Mouse (Mus musculus) intestine, embryonic 14.5 days (tissue): ENCODE measurements around the gene Rag2. TPM values are rescaled to one million over a fixed set of nuclear protein-coding genes. Genes with fewer than 3 reads are reported as not detected.

ENCODE experiments used
- ATAC-seq: fragments of 200-750 bp; cut with Nextera tagmentation; replicated peaks from 2 replicates; pipeline ENCODE4 v1.8.0; 2017; ENCODE audit warnings: low read depth, moderate number of reproducible peaks, moderate TSS enrichment, moderate library complexity; ENCODE audit not compliant: low FRiP score, low TSS enrichment
- DNase-seq: peaks from one replicate; pipeline ENCODE4 v3.0.0-alpha.2; 2018; ENCODE audit warnings: low spot score
- H3K27ac ChIP-seq: fragments of 300-500 bp; sonication (generic); 2 replicates; pipeline ENCODE4 v1.5.1; 2014; ENCODE audit warnings: low read depth, mild to moderate bottlenecking, control low read depth
- H3K27me3 ChIP-seq: fragments of 300-500 bp; sonication (generic); replicated peaks from 2 replicates; pipeline ENCODE4 v1.6.1; 2014; ENCODE audit warnings: low read length, control low read depth; ENCODE audit not compliant: control insufficient read depth, insufficient read depth
- H3K36me3 ChIP-seq: fragments of 300-500 bp; sonication (generic); 2 replicates; pipeline ENCODE4 v1.6.1; 2014; ENCODE audit warnings: low read length, control low read depth; ENCODE audit not compliant: control insufficient read depth, insufficient read depth
- H3K4me1 ChIP-seq: fragments of 300-500 bp; sonication (generic); replicated peaks from 2 replicates; pipeline ENCODE4 v1.6.1; 2014; ENCODE audit warnings: low read length, control low read depth, mixed read lengths; ENCODE audit not compliant: control insufficient read depth, insufficient read depth
- H3K4me2 ChIP-seq: fragments of 300-500 bp; sonication (generic); 2 replicates; pipeline ENCODE4 v1.6.1; 2014; ENCODE audit warnings: low read length
- H3K4me3 ChIP-seq: fragments of 300-500 bp; sonication (generic); 2 replicates; pipeline ENCODE4 v1.5.1; 2014; ENCODE audit warnings: low read depth, low read length, control low read depth, mixed read lengths
- H3K9ac ChIP-seq: fragments of 300-500 bp; sonication (generic); 2 replicates; pipeline ENCODE4 v1.6.1; 2014; ENCODE audit warnings: mild to moderate bottlenecking, low read length
- H3K9me3 ChIP-seq: fragments of 300-500 bp; sonication (generic); 2 replicates; pipeline ENCODE4 v1.6.1; 2016; ENCODE audit warnings: low read length, control low read depth; ENCODE audit not compliant: control insufficient read depth
- WGBS: fragments of 180-500 bp; shearing (Covaris S2); extraction: QIAGEN DNeasy Blood & Tissue Kit; methylation state at CpG from one replicate; pipeline ENCODE4 v1.1.7; 2014; 5-methylcytosine and 5-hydroxymethylcytosine counted together
- polyA plus RNA-seq: library from polyadenylated mRNA; unstranded; fragments of >200 nt; fragmentation: Nextera tagmentation; extraction: Ambion mirVana; gene quantifications from 2 replicates; pipeline ENCODE4 v1.2.1, GENCODE M21; 2014

The Rag2 gene
- polyA plus RNA-seq, 1 experiment from 2014 or later = 0.15 TPM

DNA sequence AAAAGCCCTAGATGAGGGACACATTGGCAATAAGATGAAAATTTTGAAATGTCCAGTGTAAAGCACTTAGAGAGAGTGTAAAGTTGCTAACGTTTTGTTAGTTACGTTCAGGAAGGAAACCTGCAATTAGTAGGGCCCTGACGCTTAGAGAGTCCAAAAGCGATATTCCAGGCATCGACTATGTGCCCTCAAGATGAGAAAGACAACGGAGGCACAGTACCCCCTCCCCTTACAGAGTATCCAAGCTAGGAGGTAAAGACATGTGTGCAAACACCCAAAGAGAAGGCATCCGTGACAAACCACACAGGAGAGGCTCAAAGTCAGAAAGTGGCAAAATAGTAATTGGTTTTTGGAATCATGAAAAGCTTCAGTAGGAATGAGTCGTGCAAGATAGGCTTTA, 31.6 kb upstream of the Rag2 start:
- no peak for DNase-seq
- ATAC-seq = no peak
- no peaks in the 10 kb centered on the region for H3K9me3 ChIP-seq
- WGBS = 63% methylated on average over 8 of the region's 8 CpGs
- H3K4me2 ChIP-seq = no peak overlapping the region
- H3K4me1 ChIP-seq = 0 out of 2 replicates have a peak, but pooled peaks cover 4% of the 10 kb centered on the region
- no peak overlapping the region for H3K4me3 ChIP-seq
- no peak overlapping the region for H3K27ac ChIP-seq
- H3K27me3 ChIP-seq = no peaks in the 10 kb centered on the region
- no peaks in the 10 kb centered on the region for H3K36me3 ChIP-seq
- no peak overlapping the region for H3K9ac ChIP-seq

DNA sequence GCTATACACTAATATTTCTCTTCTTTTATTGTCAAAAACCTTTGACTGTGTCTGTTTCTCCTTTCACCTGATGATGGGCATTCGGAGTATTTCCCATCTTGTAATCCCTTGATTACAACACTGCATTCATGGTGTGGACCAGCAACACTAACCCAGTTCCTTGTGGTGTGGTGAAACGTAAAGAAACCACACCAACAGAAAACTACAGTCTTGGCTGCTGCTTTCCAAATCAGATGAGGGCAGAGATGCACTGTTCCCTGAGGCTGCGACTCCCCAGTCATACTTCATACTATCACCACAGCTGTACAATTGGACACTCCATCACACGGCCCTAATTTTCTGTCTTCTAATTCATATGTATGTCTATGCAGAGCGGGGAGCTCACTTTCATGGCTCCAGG, 29.8 kb upstream of the Rag2 start:
- ATAC-seq (no peak), DNase-seq (no peak)
- H3K9me3 ChIP-seq = no peaks in the 10 kb centered on the region
- no peak overlapping the region for H3K4me2 ChIP-seq
- no peak overlapping the region for H3K27ac ChIP-seq
- H3K36me3 ChIP-seq = no peaks in the 10 kb centered on the region
- no peak overlapping the region for H3K9ac ChIP-seq
- H3K4me1 ChIP-seq = 0 out of 2 replicates have a peak, but pooled peaks cover 4% of the 10 kb centered on the region
- no peaks in the 10 kb centered on the region for H3K27me3 ChIP-seq
- H3K4me3 ChIP-seq = no peak overlapping the region
- WGBS = 86% methylated on average over 5 of the region's 5 CpGs

DNA sequence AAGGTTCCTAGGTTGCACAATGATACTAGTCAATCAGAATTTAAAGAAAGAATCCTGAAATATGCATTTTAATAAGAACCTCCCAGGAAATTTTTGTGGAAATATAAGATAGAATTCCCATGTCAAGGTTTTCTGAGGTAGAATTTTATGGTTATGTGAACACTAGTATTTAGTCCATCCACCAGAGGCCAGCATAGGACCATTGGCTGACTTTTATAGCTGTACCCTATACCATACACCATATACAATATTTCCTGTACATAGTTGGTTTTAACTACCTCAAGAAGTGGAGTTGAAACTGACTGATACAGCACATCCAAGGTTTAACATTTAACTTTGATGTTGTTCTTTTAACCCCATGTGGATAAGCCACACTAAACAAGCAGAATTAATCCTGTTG, 27.3 kb upstream of the Rag2 start:
- no peaks in the 10 kb centered on the region for H3K27me3 ChIP-seq
- no peaks in the 10 kb centered on the region for H3K9me3 ChIP-seq
- 0 out of 2 replicates have a peak, but pooled peaks cover 8% of the 10 kb centered on the region for H3K4me1 ChIP-seq
- H3K4me3 ChIP-seq = no peak overlapping the region
- no peaks in the 10 kb centered on the region for H3K36me3 ChIP-seq
- DNase-seq (no peak), ATAC-seq (no peak)
- H3K27ac ChIP-seq = no peak overlapping the region
- H3K9ac ChIP-seq = no peak overlapping the region
- H3K4me2 ChIP-seq = no peak overlapping the region

DNA sequence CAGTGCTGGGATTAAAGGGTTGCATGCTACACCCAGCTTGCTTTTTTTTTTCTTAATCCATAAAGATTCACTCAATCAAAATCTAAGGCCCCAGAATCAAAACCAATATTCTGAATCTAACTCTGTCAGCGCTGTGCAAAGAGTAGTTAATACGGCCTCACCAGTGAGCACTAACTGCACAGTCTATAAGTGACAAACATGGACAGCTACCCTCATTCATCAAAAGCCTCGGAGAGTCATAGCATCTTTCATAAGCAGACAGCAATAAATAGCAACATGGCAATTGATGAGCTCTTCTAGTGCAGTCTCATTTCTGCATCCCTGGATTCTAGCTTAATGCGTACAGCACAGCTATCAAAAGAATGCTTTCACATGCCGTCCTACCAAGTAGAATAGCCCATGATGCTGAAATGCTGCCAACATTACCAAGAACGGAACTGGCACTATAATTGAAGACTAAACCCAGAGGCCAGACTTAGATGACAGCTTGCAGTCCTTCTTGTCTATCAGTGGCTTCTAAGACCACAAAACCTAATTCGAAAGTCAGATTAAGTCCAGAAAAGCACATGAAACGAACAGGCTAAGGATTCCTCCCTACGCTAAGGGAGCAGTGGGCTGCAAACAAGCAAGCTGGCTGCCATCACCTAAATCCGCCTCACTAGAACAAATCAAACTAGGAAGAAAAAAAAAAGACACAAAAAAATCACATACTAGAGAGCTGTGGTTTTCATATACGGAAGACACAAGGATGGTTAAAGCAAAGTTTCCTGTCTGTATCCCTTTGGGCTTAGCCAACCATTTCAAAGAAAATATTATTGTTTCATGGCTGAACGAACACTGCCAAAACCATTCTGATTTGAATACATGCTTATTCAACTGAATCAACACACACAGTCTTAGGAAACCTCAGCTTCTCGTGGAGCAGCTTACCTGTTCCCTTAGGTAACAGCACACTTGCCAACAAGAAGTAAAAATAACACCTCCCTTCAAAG, 26.0 kb upstream of the Rag2 start:
- H3K9ac ChIP-seq = no peak overlapping the region
- H3K27me3 ChIP-seq = no peaks in the 10 kb centered on the region
- H3K27ac ChIP-seq = no peak overlapping the region
- no peak for ATAC-seq
- no peaks in the 10 kb centered on the region for H3K36me3 ChIP-seq
- no peak overlapping the region for H3K4me3 ChIP-seq
- H3K4me2 ChIP-seq = no peak overlapping the region
- 0 out of 2 replicates have a peak, but pooled peaks cover 5% of the 10 kb centered on the region for H3K4me1 ChIP-seq
- DNase-seq = no peak
- H3K9me3 ChIP-seq = no peaks in the 10 kb centered on the region
- WGBS = 84% methylated on average over 13 of the region's 13 CpGs

DNA sequence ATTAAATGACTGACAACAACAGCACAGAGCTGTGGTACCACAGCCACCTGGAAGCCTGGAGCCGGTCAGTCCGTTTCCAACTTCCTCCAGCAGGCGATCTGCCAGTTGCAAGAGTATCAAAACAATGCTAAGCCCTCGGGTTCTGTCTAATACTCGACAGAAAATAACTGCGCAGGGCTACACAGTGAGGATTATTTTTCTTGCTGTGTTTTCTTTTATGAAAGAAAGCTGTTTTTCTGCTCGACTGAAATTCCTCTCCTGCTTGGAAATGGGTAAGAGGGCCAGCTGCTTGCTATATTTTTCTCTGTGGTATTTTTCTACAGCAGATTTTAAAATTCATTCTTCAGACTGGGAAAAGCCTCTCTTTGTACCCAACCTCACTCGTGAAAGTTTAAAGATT, 23.8 kb upstream of the Rag2 start:
- 0 out of 2 replicates have a peak, but pooled peaks cover 5% of the 10 kb centered on the region for H3K4me1 ChIP-seq
- H3K9me3 ChIP-seq = no peaks in the 10 kb centered on the region
- H3K4me3 ChIP-seq = no peak overlapping the region
- no peak overlapping the region for H3K27ac ChIP-seq
- DNase-seq = no peak
- no peak overlapping the region for H3K4me2 ChIP-seq
- 33% methylated on average over 8 of the region's 8 CpGs for WGBS
- no peaks in the 10 kb centered on the region for H3K36me3 ChIP-seq
- H3K9ac ChIP-seq = no peak overlapping the region
- no peak for ATAC-seq
- H3K27me3 ChIP-seq = no peaks in the 10 kb centered on the region

DNA sequence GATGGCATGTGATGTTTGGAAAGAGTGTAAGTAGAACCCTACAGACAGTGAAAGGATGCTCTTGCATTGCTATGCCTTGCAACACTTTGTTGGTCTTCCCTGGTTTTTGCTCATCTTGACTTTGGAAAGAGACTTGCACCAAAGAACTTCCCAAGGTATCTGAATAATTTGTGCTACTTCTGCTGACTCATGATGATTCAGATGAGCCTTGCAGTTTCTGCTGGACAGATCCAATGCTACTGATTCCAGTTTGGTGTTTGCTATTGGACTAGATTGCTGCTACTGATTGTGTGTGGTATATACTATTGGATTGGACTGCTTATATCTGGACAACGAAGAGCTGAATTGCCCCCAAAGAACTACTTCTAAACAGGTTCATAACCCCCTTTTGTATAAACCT, 21.4 kb upstream of the Rag2 start:
- H3K4me3 ChIP-seq = no peak overlapping the region
- no peak overlapping the region for H3K27ac ChIP-seq
- no peak for DNase-seq
- H3K9ac ChIP-seq = no peak overlapping the region
- 0 out of 2 replicates have a peak, but pooled peaks cover 5% of the 10 kb centered on the region for H3K4me1 ChIP-seq
- H3K9me3 ChIP-seq = no peaks in the 10 kb centered on the region
- H3K4me2 ChIP-seq = no peak overlapping the region
- ATAC-seq = no peak
- WGBS = 100% methylated on average over 1 of the region's 1 CpGs
- no peaks in the 10 kb centered on the region for H3K36me3 ChIP-seq
- H3K27me3 ChIP-seq = no peaks in the 10 kb centered on the region

DNA sequence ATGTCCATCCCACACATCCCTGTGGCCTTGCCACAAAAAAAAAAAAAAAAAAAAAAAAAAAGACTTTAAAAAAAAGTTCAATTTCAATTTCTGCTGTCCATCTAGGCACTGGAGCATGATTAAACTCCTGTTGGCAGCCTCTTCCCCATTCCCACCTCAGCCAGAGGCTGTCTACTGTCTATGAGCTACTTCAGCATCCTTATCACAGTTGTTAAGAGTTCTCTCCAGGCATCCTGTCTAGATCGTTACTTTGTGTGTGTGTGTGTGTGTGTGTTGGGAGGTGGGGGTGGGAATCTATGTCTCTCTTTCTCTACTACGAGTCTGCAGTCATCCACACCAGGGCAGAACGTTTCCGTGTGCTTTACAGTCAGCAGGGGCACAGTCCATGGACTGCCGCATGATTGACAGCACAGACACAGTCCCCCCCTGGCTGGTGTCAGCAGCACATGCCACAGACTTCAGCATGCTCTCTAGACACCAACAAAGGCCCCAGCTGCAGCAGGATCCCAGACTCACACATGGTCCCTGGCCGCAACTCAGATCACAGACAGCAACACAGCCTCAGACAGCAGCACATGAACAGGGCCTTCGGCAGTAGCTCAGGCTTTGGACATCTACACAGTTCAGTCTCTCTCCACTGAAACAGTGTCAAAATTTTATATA, 16.2 kb upstream of the Rag2 start:
- WGBS = 76% methylated on average over 7 of the region's 7 CpGs
- ATAC-seq = no peak

DNA sequence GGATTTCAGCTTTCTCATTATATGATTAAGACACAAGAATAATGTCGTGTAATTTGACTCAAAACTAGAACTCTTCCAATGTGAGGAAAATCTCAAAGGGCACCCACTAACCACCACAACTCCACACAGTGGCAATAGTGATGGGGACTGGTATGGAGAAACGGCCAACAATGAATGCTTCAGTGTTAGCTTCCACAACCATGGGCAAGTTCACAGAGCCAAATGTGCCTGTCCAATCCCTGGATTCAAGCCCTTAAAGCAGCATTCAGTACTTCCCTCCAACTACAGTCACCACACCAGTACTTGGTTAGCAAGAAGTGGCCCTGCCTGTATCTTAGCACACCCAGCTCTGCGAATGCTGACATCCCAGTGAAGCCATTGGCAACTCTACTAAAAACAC, 13.7 kb upstream of the Rag2 start:
- Histone ChIP-seq H3K27ac (no peak overlapping the region), H3K4me1 (no peaks in the 10 kb centered on the region), H3K9ac (no peak overlapping the region), H3K4me2 (no peak overlapping the region), H3K9me3 (no peaks in the 10 kb centered on the region), H3K27me3 (no peaks in the 10 kb centered on the region), H3K36me3 (peaks cover 9% of the 10 kb centered on the region; the same call in 1 of the 2 replicates), H3K4me3 (no peak overlapping the region)
- ATAC-seq (no peak), DNase-seq (no peak)
- 91% methylated on average over 3 of the region's 3 CpGs for WGBS

More for the DNA sequence above, 16.2 kb upstream of the Rag2 start:
- DNase-seq = no peak
- H3K27ac ChIP-seq = no peak overlapping the region
- H3K4me3 ChIP-seq = no peak overlapping the region
- H3K4me1 ChIP-seq = no peaks in the 10 kb centered on the region
- no peak overlapping the region for H3K4me2 ChIP-seq
- peaks cover 9% of the 10 kb centered on the region; the same call in 1 of the 2 replicates for H3K36me3 ChIP-seq
- no peak overlapping the region for H3K9ac ChIP-seq
- no peaks in the 10 kb centered on the region for H3K27me3 ChIP-seq
- no peaks in the 10 kb centered on the region for H3K9me3 ChIP-seq
